Comparison of ENCODE assay signal across 32 mouse cellular contexts in genomic region chr7:126601896-126602295, GRCm38 (mm10). TPM values are rescaled to one million over a fixed set of nuclear protein-coding genes. Genes with fewer than 3 reads are reported as not detected.
DNase-seq lines count a peak whose midpoint lies in the region; ATAC-seq and TF ChIP-seq lines count a peak whose summit lies in the region.
"Had no signal": no experiment of that assay in that cellular context is flagged by ENCODE, and none has a peak within 500 bp of the region (broad histone marks: within the 10 kb centered on the region; RNA-seq: fewer than 3 reads in every experiment).

No protein-coding gene starts in this region.

- 3% methylated on average over 5 of the region's 5 CpGs for WGBS in bone marrow, adult 2 months

- no peak overlapping the region for H3K4me3 ChIP-seq in bone marrow, adult 2 months (replicated peaks; ENCODE audit: control insufficient read depth, low read depth, low read length)
- H3K4me3 ChIP-seq: embryonic facial prominence, embryonic 13.5 days; erythroblast, embryonic 14.5 days; forebrain, embryonic 10.5 days; forebrain, embryonic 13.5 days; heart, embryonic 12.5 days; heart, embryonic 15.5 days; hindbrain, embryonic 10.5 days; hindbrain, embryonic 13.5 days had no signal

- no peak for TF ChIP-seq POLR2A in bone marrow, adult 2 months (IDR thresholded peaks at IDR 0.05; ENCODE audit: borderline replicate concordance, control insufficient read depth, low read depth, low read length)

- peak; percentile 58 for ATAC-seq in granulocyte monocyte progenitor cell, adult 5-6 weeks (replicated peaks; ENCODE audit: poor library complexity, severe bottlenecking)
- ATAC-seq in megakaryocyte progenitor cell, adult 5-6 weeks (replicated peaks; ENCODE audit: poor library complexity), result peak; percentile 33; the same call in 1 of the 2 replicates
- no peak for ATAC-seq in erythroid progenitor cell, adult 5-6 weeks (replicated peaks; ENCODE audit: low FRiP score, poor library complexity, severe bottlenecking)
- ATAC-seq: activated CD4-positive, CD25-positive, alpha-beta regulatory T cell, adult 4 months; CD4-positive, CD25-positive, alpha-beta regulatory T cell, adult 4 months; forebrain, embryonic 13.5 days; forebrain, embryonic 16.5 days; hindbrain, postnatal 0 days; inflammation-experienced regulatory T-cells, adult 6 months had no signal

- TF ChIP-seq CTCF in bone marrow, adult 2 months (IDR thresholded peaks at IDR 0.05; ENCODE audit: control insufficient read depth, insufficient read depth, low read length), result no peak

- DNase-seq in A20 (ENCODE audit: low read depth, low spot score), result peak; percentile 13
- DNase-seq in ovary, postnatal 36 days (ENCODE audit: low spot score), result no peak
- no peak for DNase-seq in kidney, postnatal 10 days
- DNase-seq: adrenal gland, adult 8-10 months; adrenal gland, postnatal 25 days; cerebellum, adult 18-20 months; cerebellum, adult 9-10 months; cerebellum, postnatal 14 days; gastrocnemius, postnatal 10 days; heart, adult 18-20 months; heart, postnatal 10 days; heart, postnatal 36 days had no signal

- H3K4me1 ChIP-seq in bone marrow, adult 2 months (ENCODE audit: control insufficient read depth, insufficient read depth, low read length), result peaks cover 10% of the 10 kb centered on the region; the same call in 1 of the 2 replicates
- H3K4me1 ChIP-seq: embryonic facial prominence, embryonic 13.5 days; forebrain, embryonic 13.5 days; heart, embryonic 12.5 days; heart, embryonic 15.5 days; hindbrain, embryonic 13.5 days had no signal

- peak overlapping the region; percentile 66 for H3K27ac ChIP-seq in bone marrow, adult 2 months (ENCODE audit: control insufficient read depth, insufficient read depth, low read depth, low read length, poor library complexity)
- H3K27ac ChIP-seq: embryonic facial prominence, embryonic 13.5 days; forebrain, embryonic 10.5 days; forebrain, embryonic 13.5 days; heart, embryonic 15.5 days; hindbrain, embryonic 10.5 days; hindbrain, embryonic 13.5 days; hindbrain, postnatal 0 days had no signal

RNA-seq across cellular contexts. Expression of gene Il27, which starts 7.2 kb away (rescaled TPM):
- polyA plus RNA-seq in bone marrow, adult 2 months (2011; ENCODE audit: insufficient read depth, insufficient read length, low replicate concordance, missing spikeins), result 1.9 and 6.0 TPM in 2 replicates
- 1.3 TPM in 1 of 2 replicates, not detected in the other for total RNA-seq in granulocyte monocyte progenitor cell, adult 5-6 weeks (2014; fragmentation: Nextera tagmentation)
- total RNA-seq in granulocyte monocyte progenitor cell, adult 5-6 weeks (2017), result 1.2 TPM in 1 of 2 replicates, not detected in the other
- 0.81 TPM in 1 of 2 replicates, not detected in the other for total RNA-seq in megakaryocyte progenitor cell, adult 5-6 weeks (2015)
- total RNA-seq in megakaryocyte progenitor cell, adult 5-6 weeks (2017), result 0.29 and 1.1 TPM in 2 replicates
- total RNA-seq in erythroid progenitor cell, adult 5-6 weeks (2015; ENCODE audit: low replicate concordance), result 1.3 TPM in 1 of 2 replicates, not detected in the other
- not detected in 2 replicates for total RNA-seq in erythroid progenitor cell, adult 5-6 weeks (2017; ENCODE audit: low replicate concordance)
- total RNA-seq: adrenal gland, adult 8-10 months; adrenal gland, postnatal 25 days; ES-E14; gastrocnemius, postnatal 10 days; gastrocnemius, postnatal 4 days; heart, adult 18-20 months; heart, postnatal 10 days; heart, postnatal 36 days had no signal
- polyA plus RNA-seq: activated CD4-positive, CD25-positive, alpha-beta regulatory T cell, adult 4 months; C2C12; CD4-positive, CD25-positive, alpha-beta regulatory T cell, adult 4 months; embryonic facial prominence, embryonic 13.5 days; erythroblast, embryonic 14.5 days; forebrain, embryonic 10.5 days; forebrain, embryonic 13.5 days; forebrain, embryonic 16.5 days; heart, embryonic 12.5 days; hindbrain, embryonic 10.5 days; hindbrain, embryonic 13.5 days; hindbrain, postnatal 0 days; inflammation-experienced regulatory T-cells, adult 6 months had no signal

RNA-seq across cellular contexts. Expression of gene Cln3, which starts 16.3 kb away (rescaled TPM):
- polyA plus RNA-seq in bone marrow, adult 2 months (2011; ENCODE audit: insufficient read depth, insufficient read length, low replicate concordance, missing spikeins), result 98.2 and 269 TPM in 2 replicates
- total RNA-seq in granulocyte monocyte progenitor cell, adult 5-6 weeks (2014; fragmentation: Nextera tagmentation), result 37.7 and 61.7 TPM in 2 replicates
- 9.6 and 16.3 TPM in 2 replicates for total RNA-seq in granulocyte monocyte progenitor cell, adult 5-6 weeks (2017)
- 33.0 and 36.3 TPM in 2 replicates for total RNA-seq in megakaryocyte progenitor cell, adult 5-6 weeks (2015)
- 9.2 and 19.9 TPM in 2 replicates for total RNA-seq in megakaryocyte progenitor cell, adult 5-6 weeks (2017)
- total RNA-seq in erythroid progenitor cell, adult 5-6 weeks (2015; ENCODE audit: low replicate concordance), result 2.9 and 17.2 TPM in 2 replicates
- total RNA-seq in erythroid progenitor cell, adult 5-6 weeks (2017; ENCODE audit: low replicate concordance), result 1.9 and 3.9 TPM in 2 replicates

RNA-seq across cellular contexts. Expression of gene Apobr, which starts 17.2 kb away (rescaled TPM):
- polyA plus RNA-seq in bone marrow, adult 2 months (2011; ENCODE audit: insufficient read depth, insufficient read length, low replicate concordance, missing spikeins), result 21.2 and 45.7 TPM in 2 replicates
- total RNA-seq in granulocyte monocyte progenitor cell, adult 5-6 weeks (2014; fragmentation: Nextera tagmentation), result 2.1 and 3.9 TPM in 2 replicates
- 4.2 and 6.2 TPM in 2 replicates for total RNA-seq in granulocyte monocyte progenitor cell, adult 5-6 weeks (2017)
- 1.1 and 1.9 TPM in 2 replicates for total RNA-seq in megakaryocyte progenitor cell, adult 5-6 weeks (2015)
- total RNA-seq in megakaryocyte progenitor cell, adult 5-6 weeks (2017), result 4.2 and 4.9 TPM in 2 replicates
- 5.9 and 12.3 TPM in 2 replicates for total RNA-seq in erythroid progenitor cell, adult 5-6 weeks (2015; ENCODE audit: low replicate concordance)
- total RNA-seq in erythroid progenitor cell, adult 5-6 weeks (2017; ENCODE audit: low replicate concordance), result 3.2 and 6.1 TPM in 2 replicates

RNA-seq across cellular contexts. Expression of gene Nupr1, which starts 28.8 kb away (rescaled TPM):
- polyA plus RNA-seq in bone marrow, adult 2 months (2011; ENCODE audit: insufficient read depth, insufficient read length, low replicate concordance, missing spikeins), result 28.1 and 37.6 TPM in 2 replicates
- total RNA-seq in granulocyte monocyte progenitor cell, adult 5-6 weeks (2014; fragmentation: Nextera tagmentation), result 0.92 and 1.3 TPM in 2 replicates
- 1.7 TPM in 1 of 2 replicates, not detected in the other for total RNA-seq in granulocyte monocyte progenitor cell, adult 5-6 weeks (2017)
- 0.17 and 1.6 TPM in 2 replicates for total RNA-seq in megakaryocyte progenitor cell, adult 5-6 weeks (2015)
- total RNA-seq in megakaryocyte progenitor cell, adult 5-6 weeks (2017), result 0.92 and 1.3 TPM in 2 replicates
- 2.5 TPM in 1 of 2 replicates, not detected in the other for total RNA-seq in erythroid progenitor cell, adult 5-6 weeks (2015; ENCODE audit: low replicate concordance)
- 1.2 and 15.8 TPM in 2 replicates for total RNA-seq in erythroid progenitor cell, adult 5-6 weeks (2017; ENCODE audit: low replicate concordance)

RNA-seq across cellular contexts. Expression of gene Eif3c, which starts 35.7 kb away (rescaled TPM):
- polyA plus RNA-seq in bone marrow, adult 2 months (2011; ENCODE audit: insufficient read depth, insufficient read length, low replicate concordance, missing spikeins), result 52.3 and 90.2 TPM in 2 replicates
- total RNA-seq in granulocyte monocyte progenitor cell, adult 5-6 weeks (2014; fragmentation: Nextera tagmentation), result 188 and 206 TPM in 2 replicates
- 229 and 239 TPM in 2 replicates for total RNA-seq in granulocyte monocyte progenitor cell, adult 5-6 weeks (2017)
- total RNA-seq in megakaryocyte progenitor cell, adult 5-6 weeks (2015), result 198 and 210 TPM in 2 replicates
- total RNA-seq in megakaryocyte progenitor cell, adult 5-6 weeks (2017), result 226 and 261 TPM in 2 replicates
- total RNA-seq in erythroid progenitor cell, adult 5-6 weeks (2015; ENCODE audit: low replicate concordance), result 42.3 and 63.8 TPM in 2 replicates
- total RNA-seq in erythroid progenitor cell, adult 5-6 weeks (2017; ENCODE audit: low replicate concordance), result 77.8 and 113 TPM in 2 replicates
